Mouse (Mus musculus): Measurements from ENCODE around the gene Sugct.

DNA sequence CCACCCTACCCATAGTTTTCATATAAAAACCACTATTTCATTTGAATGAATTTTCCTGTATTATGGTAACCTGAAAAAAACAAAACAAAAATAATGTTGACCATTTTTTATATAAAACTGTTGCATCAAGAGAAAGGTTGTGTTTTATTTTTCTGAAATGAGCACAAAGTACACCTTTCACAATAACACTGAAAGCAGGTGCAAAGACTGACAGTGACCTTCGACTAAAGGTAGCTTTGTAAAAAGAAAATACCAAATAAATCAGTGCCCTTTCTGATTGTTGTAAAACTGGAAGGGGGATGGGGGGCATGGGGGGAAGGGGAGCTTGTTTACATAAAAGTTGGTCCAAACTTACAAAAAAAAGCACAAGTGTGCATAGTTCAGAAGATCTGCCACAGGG lies 22.0 kb upstream of the Sugct start:
- TF ChIP-seq CTCF (IDR thresholded peaks at IDR 0.05; ENCODE audit: low read depth) (no peak), EP300 (IDR thresholded peaks at IDR 0.05; ENCODE audit: low read depth) (no peak)

All from heart, postnatal 0 days (tissue).